Comparison of ENCODE assay signal across 19 mouse cellular contexts in genomic region chr9:94895882-94896281, GRCm38 (mm10).
DNase-seq lines count a peak whose midpoint lies in the region; ATAC-seq lines count a peak whose summit lies in the region.
"Had no signal": no experiment of that assay in that cellular context is flagged by ENCODE, and none has a peak within 500 bp of the region (broad histone marks: within the 10 kb centered on the region; RNA-seq: fewer than 3 reads in every experiment).

No protein-coding gene starts in this region.

- peak; percentile 53 for DNase-seq in 416B (ENCODE audit: low read depth)
- peak; percentile 36 for DNase-seq in CD4-positive helper T cell, adult 2 months (ENCODE audit: low read depth, low spot score)
- DNase-seq in right cerebral cortex, postnatal 36 days (ENCODE audit: low spot score in 2 of 2): no peak
- DNase-seq in left cerebral cortex, adult 18-20 months (ENCODE audit: low spot score in 2 of 2): no peak
- DNase-seq: adrenal gland, adult 8-10 months; adrenal gland, postnatal 25 days; cerebellum, adult 11-12 months; cerebellum, adult 8-10 months; cerebellum, postnatal 10 days; cerebellum, postnatal 36 days; gastrocnemius, postnatal 10 days; gastrocnemius, postnatal 36 days; heart, adult 11 months had no signal

- peak; percentile 65 for ATAC-seq in common myeloid progenitor, adult 5-6 weeks (replicated peaks; ENCODE audit: low read depth, poor library complexity, severe bottlenecking)
- ATAC-seq in megakaryocyte progenitor cell, adult 5-6 weeks (replicated peaks; ENCODE audit: poor library complexity): peak; percentile 61; the same call in 1 of the 2 replicates
- ATAC-seq: forebrain, embryonic 13.5 days; forebrain, embryonic 16.5 days; intestine, postnatal 0 days; Patski had no signal

Comparison
In these comparisons a context has a peak if more than half of its experiments do, and no peak if none do; other contexts are left out.
1. DNase-seq: peak in 416B (single experiment) and CD4-positive helper T cell, adult 2 months (single experiment); none in right cerebral cortex, postnatal 36 days (0 of 2) and left cerebral cortex, adult 18-20 months (0 of 2).